Mouse (Mus musculus): ENCODE measurements around the gene Postn. TPM values are rescaled to one million over a fixed set of nuclear protein-coding genes. Genes with fewer than 3 reads are reported as not detected.

Gene Postn
- polyA plus RNA-seq, 1 experiment from 2014 or later: 30.5 TPM

DNA sequence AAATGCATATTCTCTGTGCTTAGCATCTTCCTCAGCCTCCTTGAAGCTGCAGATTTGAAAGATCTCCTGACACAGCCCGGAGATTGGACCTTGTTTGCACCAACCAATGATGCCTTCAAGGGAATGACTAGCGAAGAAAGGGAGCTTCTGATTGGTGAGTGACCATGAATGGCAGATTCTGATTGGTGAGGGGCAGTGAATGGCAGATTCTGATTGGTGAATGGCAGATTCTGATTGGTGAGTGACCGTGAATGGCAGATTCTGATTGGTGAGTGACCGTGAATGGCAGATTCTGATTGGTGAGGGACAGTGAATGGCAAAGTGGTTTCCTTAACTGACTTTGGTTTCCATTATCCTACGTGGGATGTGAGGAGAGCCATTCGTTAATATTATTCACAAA is 15.1 kb downstream of the Postn start:
- Histone ChIP-seq H3K36me3 (ENCODE audit: control insufficient read depth, insufficient read depth, low read length) (no peaks in the 10 kb centered on the region), H3K9me3 (ENCODE audit: control insufficient read depth, low read length) (no peaks in the 10 kb centered on the region), H3K27ac (ENCODE audit: low read depth, low read length) (no peak overlapping the region), H3K4me1 (replicated peaks; ENCODE audit: control insufficient read depth, insufficient read depth, low read length) (no peaks in the 10 kb centered on the region), H3K27me3 (ENCODE audit: control insufficient read depth, insufficient read depth, low read length) (no peaks in the 10 kb centered on the region), H3K9ac (ENCODE audit: low read depth, low read length) (no peak overlapping the region), H3K4me2 (replicated peaks; ENCODE audit: low read depth, low read length) (no peak overlapping the region), H3K4me3 (ENCODE audit: low read depth, low read length) (no peak overlapping the region)
- DNase-seq (ENCODE audit: low spot score) (no peak), ATAC-seq (ENCODE audit: low FRiP score) (no peak)
- WGBS: 95% methylated on average over 6 of the region's 6 CpGs

GRCm38 (mm10) chr3:54377647-54378046 is 16.7 kb downstream of the Postn start:
- no peak for DNase-seq (ENCODE audit: low spot score)
- Histone ChIP-seq H3K4me1 (replicated peaks; ENCODE audit: control insufficient read depth, insufficient read depth, low read length) (no peaks in the 10 kb centered on the region), H3K9ac (ENCODE audit: low read depth, low read length) (no peak overlapping the region), H3K27ac (ENCODE audit: low read depth, low read length) (no peak overlapping the region), H3K4me3 (ENCODE audit: low read depth, low read length) (no peak overlapping the region), H3K36me3 (ENCODE audit: control insufficient read depth, insufficient read depth, low read length) (no peaks in the 10 kb centered on the region), H3K9me3 (ENCODE audit: control insufficient read depth, low read length) (no peaks in the 10 kb centered on the region), H3K4me2 (replicated peaks; ENCODE audit: low read depth, low read length) (no peak overlapping the region), H3K27me3 (ENCODE audit: control insufficient read depth, insufficient read depth, low read length) (no peaks in the 10 kb centered on the region)
- WGBS: 24% methylated on average over 2 of the region's 2 CpGs
- ATAC-seq (ENCODE audit: low FRiP score): no peak

DNA sequence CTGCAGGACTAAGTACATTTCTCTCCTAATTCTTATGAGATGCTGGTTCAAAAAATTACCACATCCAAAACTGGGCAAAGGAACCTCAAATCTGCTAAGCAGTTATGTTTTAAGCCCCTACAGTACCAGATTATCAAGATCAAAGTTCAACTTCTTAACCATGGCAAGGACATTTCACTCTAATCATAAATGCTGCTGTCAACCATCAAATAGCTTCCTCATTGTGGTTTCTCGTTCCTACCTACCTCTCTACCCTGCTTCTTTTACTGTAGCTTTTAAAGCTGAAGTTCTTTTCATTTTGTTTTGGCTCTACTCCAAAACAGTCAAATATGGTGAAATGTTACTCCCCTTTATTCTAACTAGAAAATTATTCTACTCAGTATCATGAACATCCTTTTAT is 17.2 kb downstream of the Postn start:
- ATAC-seq (ENCODE audit: low FRiP score): no peak
- no peak for DNase-seq (ENCODE audit: low spot score)
- Histone ChIP-seq H3K9me3 (ENCODE audit: control insufficient read depth, low read length) (no peaks in the 10 kb centered on the region), H3K27ac (ENCODE audit: low read depth, low read length) (no peak overlapping the region), H3K4me3 (ENCODE audit: low read depth, low read length) (no peak overlapping the region), H3K36me3 (ENCODE audit: control insufficient read depth, insufficient read depth, low read length) (no peaks in the 10 kb centered on the region), H3K4me2 (replicated peaks; ENCODE audit: low read depth, low read length) (no peak overlapping the region), H3K9ac (ENCODE audit: low read depth, low read length) (no peak overlapping the region), H3K27me3 (ENCODE audit: control insufficient read depth, insufficient read depth, low read length) (no peaks in the 10 kb centered on the region), H3K4me1 (replicated peaks; ENCODE audit: control insufficient read depth, insufficient read depth, low read length) (no peaks in the 10 kb centered on the region)
- WGBS: 80% methylated on average over 1 of the region's 1 CpGs

GRCm38 (mm10) chr3:54379981-54380380 is 19.1 kb downstream of the Postn start:
- ATAC-seq (ENCODE audit: low FRiP score): no peak
- no peaks in the 10 kb centered on the region for H3K27me3 ChIP-seq (ENCODE audit: control insufficient read depth, insufficient read depth, low read length)

GRCm38 (mm10) chr3:54399321-54399720 is 38.4 kb downstream of the Postn start:
- Histone ChIP-seq H3K4me2 (replicated peaks; ENCODE audit: low read depth, low read length) (no peak overlapping the region), H3K9me3 (ENCODE audit: control insufficient read depth, low read length) (no peaks in the 10 kb centered on the region), H3K36me3 (ENCODE audit: control insufficient read depth, insufficient read depth, low read length) (no peaks in the 10 kb centered on the region), H3K27me3 (ENCODE audit: control insufficient read depth, insufficient read depth, low read length) (no peaks in the 10 kb centered on the region), H3K4me3 (ENCODE audit: low read depth, low read length) (no peak overlapping the region), H3K9ac (ENCODE audit: low read depth, low read length) (no peak overlapping the region), H3K4me1 (replicated peaks; ENCODE audit: control insufficient read depth, insufficient read depth, low read length) (no peaks in the 10 kb centered on the region), H3K27ac (ENCODE audit: low read depth, low read length) (no peak overlapping the region)
- DNase-seq (ENCODE audit: low spot score): no peak
- 37% methylated on average over 2 of the region's 2 CpGs for WGBS
- no peak for ATAC-seq (ENCODE audit: low FRiP score)

More at GRCm38 (mm10) chr3:54379981-54380380, 19.1 kb downstream of the Postn start:
- Histone ChIP-seq H3K4me3 (ENCODE audit: low read depth, low read length) (no peak overlapping the region), H3K4me1 (replicated peaks; ENCODE audit: control insufficient read depth, insufficient read depth, low read length) (no peaks in the 10 kb centered on the region), H3K36me3 (ENCODE audit: control insufficient read depth, insufficient read depth, low read length) (no peaks in the 10 kb centered on the region), H3K27ac (ENCODE audit: low read depth, low read length) (no peak overlapping the region), H3K9me3 (ENCODE audit: control insufficient read depth, low read length) (no peaks in the 10 kb centered on the region), H3K4me2 (replicated peaks; ENCODE audit: low read depth, low read length) (no peak overlapping the region), H3K9ac (ENCODE audit: low read depth, low read length) (no peak overlapping the region)
- WGBS: 75% methylated on average over 4 of the region's 4 CpGs
- DNase-seq (ENCODE audit: low spot score): no peak

- H3K27me3 ChIP-seq (ENCODE audit: control insufficient read depth, insufficient read depth, low read length): no peaks in the 10 kb centered on the region
- no peaks in the 10 kb centered on the region for H3K36me3 ChIP-seq (ENCODE audit: control insufficient read depth, insufficient read depth, low read length)
- no peak for DNase-seq (ENCODE audit: low spot score)
- no peak overlapping the region for H3K9ac ChIP-seq (ENCODE audit: low read depth, low read length)
- no peaks in the 10 kb centered on the region for H3K9me3 ChIP-seq (ENCODE audit: control insufficient read depth, low read length)
- H3K4me2 ChIP-seq (replicated peaks; ENCODE audit: low read depth, low read length): no peak overlapping the region
- WGBS: 58% methylated on average over 2 of the region's 2 CpGs
- no peak for ATAC-seq (ENCODE audit: low FRiP score)
- H3K27ac ChIP-seq (ENCODE audit: low read depth, low read length): no peak overlapping the region
- H3K4me3 ChIP-seq (ENCODE audit: low read depth, low read length): no peak overlapping the region
- no peaks in the 10 kb centered on the region for H3K4me1 ChIP-seq (replicated peaks; ENCODE audit: control insufficient read depth, insufficient read depth, low read length)
Measured at GRCm38 (mm10) chr3:54399911-54400310, 39.0 kb downstream of the Postn start.

DNA sequence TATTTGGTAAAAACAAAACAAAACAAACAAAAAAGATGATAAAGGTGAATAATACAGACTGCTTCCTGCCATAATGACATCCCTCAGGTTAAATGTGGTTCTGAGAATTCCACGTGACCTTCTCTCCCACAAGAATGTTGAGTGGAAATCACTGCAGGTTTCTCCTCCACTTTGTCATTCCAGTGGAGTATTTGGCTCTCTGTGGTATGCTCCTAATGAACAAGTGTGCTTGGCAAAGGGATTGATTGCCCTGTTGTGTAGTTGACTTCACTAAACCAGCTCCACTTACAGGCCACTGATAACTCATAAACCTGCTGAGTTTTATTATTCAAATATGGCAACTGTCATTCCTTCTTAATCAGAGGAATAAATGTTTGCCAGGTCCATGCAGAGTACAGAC is 39.7 kb downstream of the Postn start:
- 92% methylated on average over 1 of the region's 1 CpGs for WGBS
- Histone ChIP-seq H3K27ac (ENCODE audit: low read depth, low read length) (no peak overlapping the region), H3K4me3 (ENCODE audit: low read depth, low read length) (no peak overlapping the region), H3K9ac (ENCODE audit: low read depth, low read length) (no peak overlapping the region), H3K27me3 (ENCODE audit: control insufficient read depth, insufficient read depth, low read length) (no peaks in the 10 kb centered on the region), H3K9me3 (ENCODE audit: control insufficient read depth, low read length) (no peaks in the 10 kb centered on the region), H3K4me2 (replicated peaks; ENCODE audit: low read depth, low read length) (no peak overlapping the region), H3K4me1 (replicated peaks; ENCODE audit: control insufficient read depth, insufficient read depth, low read length) (no peaks in the 10 kb centered on the region), H3K36me3 (ENCODE audit: control insufficient read depth, insufficient read depth, low read length) (no peaks in the 10 kb centered on the region)
- no peak for DNase-seq (ENCODE audit: low spot score)
- ATAC-seq (ENCODE audit: low FRiP score): no peak

DNA sequence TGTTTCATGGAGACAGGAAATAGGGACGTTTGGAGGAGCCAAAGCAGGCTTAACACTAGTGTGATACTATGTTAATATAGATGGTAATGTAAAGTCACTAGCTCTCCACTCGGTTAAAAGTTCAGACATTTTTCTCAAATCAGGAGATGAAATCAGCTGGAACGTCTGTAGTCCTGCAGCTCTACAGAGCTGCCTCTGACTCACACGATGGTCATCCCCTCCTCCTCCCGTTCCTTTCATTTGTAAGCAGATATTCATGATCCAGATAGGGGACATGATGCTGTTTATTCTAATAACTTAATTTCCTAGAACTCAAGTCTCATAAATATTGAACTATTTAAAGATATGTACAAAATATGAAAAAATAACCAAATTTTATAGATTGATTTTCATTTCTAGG is 40.8 kb downstream of the Postn start:
- DNase-seq (ENCODE audit: low spot score) (no peak), ATAC-seq (ENCODE audit: low FRiP score) (no peak)
- H3K4me3 ChIP-seq (ENCODE audit: low read depth, low read length): no peak overlapping the region
- H3K4me1 ChIP-seq (replicated peaks; ENCODE audit: control insufficient read depth, insufficient read depth, low read length): no peaks in the 10 kb centered on the region
- H3K36me3 ChIP-seq (ENCODE audit: control insufficient read depth, insufficient read depth, low read length): no peaks in the 10 kb centered on the region
- no peak overlapping the region for H3K27ac ChIP-seq (ENCODE audit: low read depth, low read length)
- 89% methylated on average over 5 of the region's 5 CpGs for WGBS
- H3K27me3 ChIP-seq (ENCODE audit: control insufficient read depth, insufficient read depth, low read length): no peaks in the 10 kb centered on the region
- H3K9me3 ChIP-seq (ENCODE audit: control insufficient read depth, low read length): no peaks in the 10 kb centered on the region
- H3K9ac ChIP-seq (ENCODE audit: low read depth, low read length): no peak overlapping the region
- H3K4me2 ChIP-seq (replicated peaks; ENCODE audit: low read depth, low read length): no peak overlapping the region

GRCm38 (mm10) chr3:54403791-54404190 is 42.9 kb downstream of the Postn start:
- Histone ChIP-seq H3K4me2 (replicated peaks; ENCODE audit: low read depth, low read length) (no peak overlapping the region), H3K36me3 (ENCODE audit: control insufficient read depth, insufficient read depth, low read length) (no peaks in the 10 kb centered on the region), H3K4me3 (ENCODE audit: low read depth, low read length) (no peak overlapping the region), H3K27ac (ENCODE audit: low read depth, low read length) (no peak overlapping the region), H3K9me3 (ENCODE audit: control insufficient read depth, low read length) (no peaks in the 10 kb centered on the region), H3K4me1 (replicated peaks; ENCODE audit: control insufficient read depth, insufficient read depth, low read length) (no peaks in the 10 kb centered on the region), H3K9ac (ENCODE audit: low read depth, low read length) (no peak overlapping the region), H3K27me3 (ENCODE audit: control insufficient read depth, insufficient read depth, low read length) (no peaks in the 10 kb centered on the region)
- ATAC-seq (ENCODE audit: low FRiP score): no peak
- no peak for DNase-seq (ENCODE audit: low spot score)
- 62% methylated on average over 3 of the region's 3 CpGs for WGBS
